Mouse (Mus musculus) cerebellum, adult 2 months (tissue): ENCODE measurements around the gene Prtg. TPM values are rescaled to one million over a fixed set of nuclear protein-coding genes. Genes with fewer than 3 reads are reported as not detected.

ENCODE experiments used
- DNase-seq, 2 experiments: peaks; one replicate each; pipeline ENCODE4 v3.0.0; 2021
- H3K27ac ChIP-seq: fragments of 200-500 bp; 2 replicates; pipeline ENCODE4 v1.5.1; 2012; ENCODE audit warnings: low read length, control low read depth, inconsistent platforms; ENCODE audit not compliant: insufficient read depth
- H3K27me3 ChIP-seq: fragments of 200-500 bp; 2 replicates; pipeline ENCODE4 v1.6.1; 2012; ENCODE audit warnings: inconsistent platforms, mild to moderate bottlenecking, low read length, moderate library complexity; ENCODE audit not compliant: control insufficient read depth, insufficient read depth
- H3K4me1 ChIP-seq: fragments of 200-500 bp; 2 replicates; pipeline ENCODE4 v1.6.1; 2011; ENCODE audit warnings: low read length; ENCODE audit not compliant: control insufficient read depth, insufficient read depth
- H3K4me3 ChIP-seq: fragments of 200-500 bp; replicated peaks from 2 replicates; pipeline ENCODE3; 2011; ENCODE audit warnings: mild to moderate bottlenecking, low read depth, low read length, control low read depth; ENCODE audit not compliant: insufficient read depth
- CTCF ChIP-seq: fragments of 200-500 bp; IDR thresholded peaks from 2 replicates; pipeline ENCODE4 v1.5.1; 2011; ENCODE audit warnings: low read depth, mild to moderate bottlenecking, control low read depth, low read length, moderate library complexity, borderline replicate concordance; ENCODE audit not compliant: insufficient read depth
- POLR2A ChIP-seq: fragments of 200-500 bp; IDR thresholded peaks from 2 replicates; pipeline ENCODE4 v1.6.1; 2011; ENCODE audit warnings: low read length, control low read depth, borderline replicate concordance; ENCODE audit not compliant: insufficient read depth
- WGBS: fragments of 180-500 bp; shearing (Covaris S2); methylation state at CpG from one replicate; pipeline ENCODE4 v1.1.7; 2018; 5-methylcytosine and 5-hydroxymethylcytosine counted together
- polyA plus RNA-seq: library from polyadenylated mRNA; depleted of rRNA; stranded (reverse); fragments of >200 nt; gene quantifications from 2 replicates; pipeline ENCODE4 v1.2.3, GENCODE M21; 2012

Prtg gene
- polyA plus RNA-seq, 1 experiment, result 0.57 TPM

DNA sequence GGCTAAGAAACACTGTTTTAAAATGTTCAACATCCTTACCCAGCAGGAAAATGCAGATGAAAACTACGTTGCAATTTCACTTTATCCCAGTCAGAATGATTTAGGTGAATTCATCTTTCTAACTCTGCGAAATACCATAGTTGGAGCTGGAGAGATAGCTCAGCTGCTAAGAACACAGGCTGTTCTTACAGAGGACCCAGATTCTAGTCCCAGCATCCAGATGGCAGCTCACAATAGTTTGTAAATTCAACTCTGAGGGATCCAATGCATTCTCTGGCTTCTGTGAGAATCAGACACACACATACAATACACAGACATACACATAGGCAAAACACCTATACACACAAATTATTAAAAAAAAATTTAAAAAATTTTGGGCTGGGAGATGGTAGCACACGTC lies 11.4 kb upstream of the Prtg start:
- Histone ChIP-seq H3K27ac (no peak overlapping the region), H3K4me3 (no peak overlapping the region), H3K27me3 (no peaks in the 10 kb centered on the region), H3K4me1 (no peaks in the 10 kb centered on the region; the same call in 1 of the 2 replicates)
- WGBS, result 82% methylated on average over 3 of the region's 3 CpGs
- TF ChIP-seq POLR2A, result no peak
- no peak for TF ChIP-seq CTCF
- DNase-seq, result no peak

DNA sequence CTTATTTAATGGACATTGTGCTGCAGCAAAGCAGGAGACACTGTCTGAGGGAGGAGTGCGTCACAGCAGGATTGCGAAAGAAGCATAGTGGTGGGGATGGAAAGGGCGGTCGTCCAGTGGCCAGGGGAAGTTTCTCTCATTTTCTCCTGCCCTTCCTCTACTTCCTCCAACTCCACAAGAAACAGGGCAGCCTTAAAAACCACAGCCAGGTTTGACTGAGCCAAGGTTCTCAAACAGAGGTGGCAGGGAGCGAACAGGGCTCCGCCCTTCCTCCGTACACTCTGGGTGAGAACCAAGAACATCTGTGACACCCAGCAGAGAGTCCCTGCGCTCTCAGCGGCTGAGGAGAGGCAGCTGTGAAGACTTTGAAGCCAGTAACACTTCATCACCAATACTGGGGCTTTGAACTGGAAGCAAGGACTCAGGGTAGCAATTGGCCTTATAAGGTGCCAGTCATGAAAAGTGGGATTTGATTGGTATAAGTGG lies 9.5 kb upstream of the Prtg start:
- WGBS, result 48% methylated on average over 9 of the region's 9 CpGs

DNA sequence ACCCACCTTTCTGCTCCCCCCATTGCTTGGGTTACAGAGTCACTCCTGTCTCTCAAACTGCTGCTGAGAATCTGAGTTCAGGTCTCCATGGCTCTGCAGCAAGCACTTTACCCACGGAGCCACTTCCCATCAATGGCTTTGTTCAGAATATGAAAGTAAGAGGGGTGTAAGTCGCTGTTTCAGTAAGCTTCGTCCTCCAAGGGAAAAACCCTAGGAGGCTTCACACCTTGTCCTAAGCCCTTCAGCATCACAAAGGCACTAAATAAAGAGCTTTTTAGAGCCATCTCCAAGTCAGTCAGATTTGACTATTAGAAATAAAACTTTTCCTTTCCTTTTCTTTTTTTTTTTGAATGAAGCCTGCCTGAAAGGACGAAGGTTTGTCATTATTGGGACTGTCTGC lies 3.4 kb upstream of the Prtg start:
- Histone ChIP-seq H3K27me3 (no peaks in the 10 kb centered on the region; the same call in 1 of the 2 replicates), H3K27ac (no peak overlapping the region), H3K4me1 (no peaks in the 10 kb centered on the region), H3K4me3 (no peak overlapping the region)
- no peak for TF ChIP-seq POLR2A
- no peak for TF ChIP-seq CTCF
- no peak for DNase-seq
- WGBS, result 58% methylated on average over 4 of the region's 4 CpGs

More for the DNA sequence above, 9.5 kb upstream of the Prtg start:
- TF ChIP-seq POLR2A (no peak), CTCF (no peak)
- Histone ChIP-seq H3K4me3 (no peak overlapping the region), H3K27ac (no peak overlapping the region), H3K4me1 (no peaks in the 10 kb centered on the region), H3K27me3 (no peaks in the 10 kb centered on the region; the same call in 1 of the 2 replicates)
- DNase-seq, result no peak

DNA sequence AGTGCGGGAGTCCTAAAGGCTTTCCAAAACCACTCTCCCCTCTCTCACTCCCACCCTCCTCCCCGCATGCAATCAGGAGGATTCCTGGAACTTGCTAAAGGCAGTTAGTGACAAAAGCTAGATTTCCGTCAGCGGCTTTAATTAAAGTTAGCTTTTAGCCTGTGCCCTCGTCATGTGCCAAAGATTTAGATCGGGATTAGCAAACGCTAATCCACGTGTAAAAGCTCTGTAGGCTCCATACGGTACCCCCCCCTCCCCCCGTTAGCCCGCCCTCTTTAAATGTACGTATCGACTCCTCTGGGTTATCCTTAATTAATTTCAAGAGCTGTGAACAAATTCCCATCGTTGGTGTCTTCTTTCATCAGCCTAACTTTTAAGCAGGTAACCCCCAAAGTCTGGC lies 528 bp upstream of the Prtg start:
- WGBS, result 18% methylated on average over 14 of the region's 14 CpGs
- no peaks in the 10 kb centered on the region; the same call in 1 of the 2 replicates for H3K27me3 ChIP-seq
- H3K27ac ChIP-seq, result no peak overlapping the region
- no peaks in the 10 kb centered on the region for H3K4me1 ChIP-seq
- no peak for DNase-seq
- no peak for TF ChIP-seq POLR2A
- TF ChIP-seq CTCF, result no peak
- no peak overlapping the region for H3K4me3 ChIP-seq

DNA sequence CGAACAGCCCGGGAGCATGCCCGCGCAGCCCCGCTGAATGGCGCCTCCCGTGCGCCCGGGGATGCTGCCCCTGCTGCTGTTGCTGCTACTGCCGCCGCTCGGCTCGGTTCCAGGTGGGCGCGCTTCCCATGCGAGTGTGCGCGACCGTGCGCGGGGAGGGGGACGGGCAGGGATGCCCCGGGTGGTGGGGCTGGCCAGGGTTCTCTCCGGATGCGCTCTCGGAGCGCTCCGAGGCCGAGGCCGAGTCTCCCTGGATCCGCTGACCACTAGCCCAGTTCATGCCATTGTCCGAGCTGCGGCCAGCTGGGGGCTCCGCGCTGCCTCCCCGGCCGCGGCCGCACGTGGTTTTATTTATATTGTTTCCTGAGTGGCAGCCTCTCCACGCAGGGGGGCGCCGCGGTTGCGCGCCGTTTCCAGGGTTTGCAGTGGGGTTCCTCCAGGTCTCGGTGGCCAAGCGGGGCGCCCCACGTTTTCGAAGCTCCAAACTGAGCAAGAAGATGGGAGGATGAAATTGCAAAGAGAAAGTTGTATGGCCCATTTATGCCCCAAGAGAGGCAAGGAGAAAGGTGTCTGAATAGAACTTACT lies 839 bp downstream of the Prtg start:
- no peak for TF ChIP-seq POLR2A
- TF ChIP-seq CTCF, result no peak
- H3K27me3 ChIP-seq, result no peaks in the 10 kb centered on the region; the same call in 1 of the 2 replicates
- H3K4me3 ChIP-seq, result peak overlapping the region; percentile 41
- no peaks in the 10 kb centered on the region for H3K4me1 ChIP-seq
- under 1% methylated on average over 51 of the region's 52 CpGs for WGBS
- peak; percentile 36 to 46 for DNase-seq
- no peak overlapping the region for H3K27ac ChIP-seq

DNA sequence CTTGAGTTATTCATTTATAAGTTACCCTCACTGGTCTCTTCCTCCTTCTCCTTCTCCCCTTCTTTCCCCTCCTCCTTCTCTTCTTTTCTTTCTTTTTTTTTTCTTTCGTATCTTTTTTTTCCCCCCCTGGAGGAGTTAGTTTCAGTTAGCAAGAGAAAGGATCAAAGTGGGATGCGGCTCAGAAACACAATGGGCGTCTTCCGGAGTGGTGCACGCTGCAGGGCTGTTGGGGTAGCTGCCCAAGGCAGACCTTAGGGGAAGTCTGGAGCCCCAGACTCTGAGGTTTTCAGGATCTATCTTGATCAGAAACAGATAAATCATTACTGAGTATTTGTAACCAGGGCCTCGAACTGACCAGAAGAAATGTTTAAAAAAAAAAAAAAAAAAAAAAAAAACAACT lies 1.5 kb downstream of the Prtg start:
- no peaks in the 10 kb centered on the region for H3K4me1 ChIP-seq
- no peak overlapping the region for H3K4me3 ChIP-seq
- no peak for DNase-seq
- no peak overlapping the region for H3K27ac ChIP-seq
- no peaks in the 10 kb centered on the region for H3K27me3 ChIP-seq
- WGBS, result 14% methylated on average over 6 of the region's 6 CpGs
- no peak for TF ChIP-seq POLR2A
- TF ChIP-seq CTCF, result no peak

DNA sequence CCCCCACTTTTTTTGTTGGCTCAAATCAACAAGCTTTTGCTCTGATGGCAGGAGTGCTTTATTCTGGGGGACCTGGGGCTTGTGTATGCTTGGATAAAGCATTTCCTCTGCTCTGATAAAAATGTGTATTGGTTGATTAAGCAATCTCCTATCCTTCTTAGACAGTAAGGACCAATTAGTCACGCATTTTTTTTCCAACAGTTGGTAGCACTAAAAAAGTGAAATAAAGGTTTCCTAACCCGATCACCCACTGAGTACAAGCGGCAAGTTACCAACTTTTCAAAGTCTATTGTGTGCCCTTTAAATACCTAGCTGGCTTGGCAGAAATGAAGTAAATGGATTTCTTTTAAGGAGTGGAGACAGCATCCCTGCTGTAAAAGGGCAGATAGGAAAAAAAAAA lies 1.9 kb downstream of the Prtg start:
- Histone ChIP-seq H3K4me1 (no peaks in the 10 kb centered on the region), H3K27me3 (no peaks in the 10 kb centered on the region), H3K27ac (no peak overlapping the region), H3K4me3 (no peak overlapping the region)
- no peak for TF ChIP-seq POLR2A
- TF ChIP-seq CTCF, result no peak
- DNase-seq, result no peak
- 65% methylated on average over 3 of the region's 3 CpGs for WGBS

DNA sequence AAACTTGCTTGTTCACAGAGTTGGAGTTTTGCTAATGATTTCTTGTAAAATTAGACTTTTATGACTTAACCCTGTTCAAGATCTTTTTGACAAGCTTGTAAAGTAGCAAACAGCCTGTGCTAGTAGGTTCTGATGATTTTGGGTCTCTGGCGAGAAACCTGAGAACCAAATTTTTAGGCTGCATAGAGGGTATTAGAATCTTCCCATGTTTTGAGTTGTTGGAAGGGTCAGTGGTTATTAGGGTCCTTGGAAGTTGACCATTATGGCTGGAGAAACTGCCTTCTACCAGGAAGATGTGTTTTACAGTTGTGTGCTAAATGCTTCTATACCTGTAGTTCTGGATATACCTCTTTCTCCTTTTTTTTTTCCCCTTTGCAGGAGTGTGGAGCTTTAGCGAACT lies 2.4 kb downstream of the Prtg start:
- WGBS, result 96% methylated on average over 2 of the region's 2 CpGs

More for the DNA sequence above, 2.4 kb downstream of the Prtg start:
- no peak for DNase-seq
- no peaks in the 10 kb centered on the region for H3K27me3 ChIP-seq
- TF ChIP-seq POLR2A, result no peak
- TF ChIP-seq CTCF, result no peak
- no peak overlapping the region for H3K4me3 ChIP-seq
- H3K27ac ChIP-seq, result no peak overlapping the region
- H3K4me1 ChIP-seq, result no peaks in the 10 kb centered on the region
